Mouse (Mus musculus): ENCODE measurements around the gene Slc4a3. TPM values are rescaled to one million over a fixed set of nuclear protein-coding genes. Genes with fewer than 3 reads are reported as not detected.
A peak's percentile ranks its signal among the peaks of the same experiment; 100 is the strongest.

Gene Slc4a3
- polyA plus RNA-seq, 1 experiment = 19.9 TPM

- TF ChIP-seq POLR2A (IDR thresholded peaks at IDR 0.05; ENCODE audit: low read depth, low read length) = no peak
- no peak for TF ChIP-seq CTCF (IDR thresholded peaks at IDR 0.05; ENCODE audit: borderline replicate concordance, insufficient read depth, low read length)
- H3K27ac ChIP-seq (ENCODE audit: insufficient read depth, low read length) = no peak overlapping the region
- H3K4me1 ChIP-seq (ENCODE audit: control insufficient read depth, insufficient read depth, low read length) = no peaks in the 10 kb centered on the region
- H3K4me3 ChIP-seq (ENCODE audit: insufficient read depth, low read length) = no peak overlapping the region
These were observed 26.5 kb upstream of the Slc4a3 start for GRCm38 (mm10) chr1:75519576-75519975.

- Histone ChIP-seq H3K4me3 (ENCODE audit: insufficient read depth, low read length) (peak within 1 kb of the TSS; percentile 91), H3K27ac (ENCODE audit: insufficient read depth, low read length) (peak within 1 kb of the TSS; percentile 94), H3K4me1 (ENCODE audit: control insufficient read depth, insufficient read depth, low read length) (no peaks in the 10 kb centered on the region)
- TF ChIP-seq CTCF (IDR thresholded peaks at IDR 0.05; ENCODE audit: borderline replicate concordance, insufficient read depth, low read length) (no peak), POLR2A (IDR thresholded peaks at IDR 0.05; ENCODE audit: low read depth, low read length) (peak; percentile 75)
These were observed 24.6 kb upstream of the Slc4a3 start, which contains the start of gene Stk11ip for GRCm38 (mm10) chr1:75521321-75522031. Gene Stk11ip, plus strand, starts transcription at chr1:75521529.

DNA sequence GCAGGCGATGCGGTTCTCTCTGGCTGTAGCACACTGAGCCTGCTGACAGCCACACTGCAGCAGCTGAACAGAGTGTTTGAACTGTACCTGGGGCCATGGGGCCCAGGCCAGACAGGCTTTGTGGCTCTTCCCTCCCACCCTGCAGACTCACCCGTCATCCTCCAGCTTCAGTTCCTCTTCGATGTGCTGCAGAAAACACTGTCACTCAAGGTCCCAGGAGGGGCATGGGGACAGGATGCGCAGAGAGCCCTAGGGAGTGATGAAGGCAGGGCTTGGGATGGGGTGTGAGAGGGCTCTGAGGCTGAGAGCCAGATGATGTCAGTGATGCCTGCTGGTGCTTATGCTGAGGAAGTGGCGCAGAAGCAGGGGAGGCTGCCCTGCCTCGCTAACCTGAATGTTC, 21.4 kb upstream of the Slc4a3 start:
- Histone ChIP-seq H3K27ac (ENCODE audit: insufficient read depth, low read length) (no peak overlapping the region), H3K4me1 (ENCODE audit: control insufficient read depth, insufficient read depth, low read length) (no peaks in the 10 kb centered on the region), H3K4me3 (ENCODE audit: insufficient read depth, low read length) (no peak overlapping the region)
- no peak for TF ChIP-seq CTCF (IDR thresholded peaks at IDR 0.05; ENCODE audit: borderline replicate concordance, insufficient read depth, low read length)
- no peak for TF ChIP-seq POLR2A (IDR thresholded peaks at IDR 0.05; ENCODE audit: low read depth, low read length)

DNA sequence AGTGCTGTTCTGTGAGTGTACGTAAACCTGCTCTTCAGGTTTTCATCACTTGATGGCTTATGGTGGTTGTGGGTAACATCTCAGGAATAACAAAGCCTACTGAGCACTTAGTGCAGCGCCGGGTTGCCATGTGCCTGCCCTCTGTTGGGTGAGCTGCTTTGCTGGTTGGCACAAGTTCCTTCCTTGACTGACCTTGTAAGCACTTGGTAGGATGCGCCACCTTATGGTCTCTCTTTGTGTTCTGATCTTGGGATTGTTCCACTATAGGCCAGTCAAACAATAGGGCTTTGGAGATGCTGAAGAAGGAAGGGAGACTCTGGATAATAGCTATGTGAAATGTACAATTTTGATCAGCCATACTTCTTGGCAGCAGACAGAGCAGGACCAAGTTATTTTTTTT, 15.5 kb upstream of the Slc4a3 start:
- no peak overlapping the region for H3K27ac ChIP-seq (ENCODE audit: insufficient read depth, low read length)
- H3K4me1 ChIP-seq (ENCODE audit: control insufficient read depth, insufficient read depth, low read length) = no peaks in the 10 kb centered on the region
- H3K4me3 ChIP-seq (ENCODE audit: insufficient read depth, low read length) = no peak overlapping the region
- no peak for TF ChIP-seq POLR2A (IDR thresholded peaks at IDR 0.05; ENCODE audit: low read depth, low read length)
- TF ChIP-seq CTCF (IDR thresholded peaks at IDR 0.05; ENCODE audit: borderline replicate concordance, insufficient read depth, low read length) = no peak

DNA sequence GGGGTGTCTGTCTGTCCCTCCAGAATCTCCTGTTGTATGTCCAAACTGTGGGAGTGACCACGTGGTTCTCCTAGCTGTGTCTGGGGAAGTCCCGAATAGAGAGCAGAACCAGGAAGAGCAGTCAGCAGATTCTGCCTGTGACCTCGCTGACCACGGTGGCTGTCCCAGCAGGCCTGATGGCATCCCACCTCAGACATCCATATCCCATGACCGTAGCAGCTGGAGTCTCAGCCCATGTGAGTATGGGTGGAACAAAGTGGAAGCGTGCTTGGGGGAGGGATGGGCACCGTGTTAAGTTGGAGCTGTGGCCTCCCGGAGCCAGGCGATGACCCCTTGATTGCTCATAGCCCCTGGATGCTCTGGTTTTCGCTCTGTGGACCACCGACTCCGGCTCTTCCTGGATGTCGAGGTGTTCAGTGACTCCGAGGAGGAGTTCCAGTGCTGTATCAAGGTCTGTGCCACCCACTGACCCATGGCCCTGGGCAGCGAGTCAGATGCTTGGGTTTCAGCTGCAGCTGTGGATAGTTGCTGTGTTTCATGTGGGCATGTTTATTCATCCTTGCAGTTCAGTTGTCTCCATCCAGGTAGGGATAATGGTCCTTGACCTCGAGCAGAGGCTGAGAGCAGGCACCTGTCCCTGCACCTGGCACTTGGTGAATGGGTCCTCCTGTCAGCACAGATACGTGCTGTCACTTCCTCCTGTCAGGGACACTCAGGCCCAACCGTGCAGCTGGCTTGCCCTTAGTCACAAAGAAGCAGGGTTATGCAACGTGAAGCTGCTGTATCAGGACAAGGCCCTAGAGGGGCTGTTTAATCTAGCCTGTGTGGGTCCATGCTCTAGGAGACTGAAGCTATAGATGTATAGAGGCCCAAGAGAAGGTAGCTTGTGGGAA, 13.5 kb upstream of the Slc4a3 start:
- H3K4me1 ChIP-seq (ENCODE audit: control insufficient read depth, insufficient read depth, low read length) = no peaks in the 10 kb centered on the region
- H3K27ac ChIP-seq (ENCODE audit: insufficient read depth, low read length) = no peak overlapping the region
- H3K4me3 ChIP-seq (ENCODE audit: insufficient read depth, low read length) = no peak overlapping the region
- TF ChIP-seq POLR2A (IDR thresholded peaks at IDR 0.05; ENCODE audit: low read depth, low read length) = no peak
- TF ChIP-seq CTCF (IDR thresholded peaks at IDR 0.05; ENCODE audit: borderline replicate concordance, insufficient read depth, low read length) = no peak

DNA sequence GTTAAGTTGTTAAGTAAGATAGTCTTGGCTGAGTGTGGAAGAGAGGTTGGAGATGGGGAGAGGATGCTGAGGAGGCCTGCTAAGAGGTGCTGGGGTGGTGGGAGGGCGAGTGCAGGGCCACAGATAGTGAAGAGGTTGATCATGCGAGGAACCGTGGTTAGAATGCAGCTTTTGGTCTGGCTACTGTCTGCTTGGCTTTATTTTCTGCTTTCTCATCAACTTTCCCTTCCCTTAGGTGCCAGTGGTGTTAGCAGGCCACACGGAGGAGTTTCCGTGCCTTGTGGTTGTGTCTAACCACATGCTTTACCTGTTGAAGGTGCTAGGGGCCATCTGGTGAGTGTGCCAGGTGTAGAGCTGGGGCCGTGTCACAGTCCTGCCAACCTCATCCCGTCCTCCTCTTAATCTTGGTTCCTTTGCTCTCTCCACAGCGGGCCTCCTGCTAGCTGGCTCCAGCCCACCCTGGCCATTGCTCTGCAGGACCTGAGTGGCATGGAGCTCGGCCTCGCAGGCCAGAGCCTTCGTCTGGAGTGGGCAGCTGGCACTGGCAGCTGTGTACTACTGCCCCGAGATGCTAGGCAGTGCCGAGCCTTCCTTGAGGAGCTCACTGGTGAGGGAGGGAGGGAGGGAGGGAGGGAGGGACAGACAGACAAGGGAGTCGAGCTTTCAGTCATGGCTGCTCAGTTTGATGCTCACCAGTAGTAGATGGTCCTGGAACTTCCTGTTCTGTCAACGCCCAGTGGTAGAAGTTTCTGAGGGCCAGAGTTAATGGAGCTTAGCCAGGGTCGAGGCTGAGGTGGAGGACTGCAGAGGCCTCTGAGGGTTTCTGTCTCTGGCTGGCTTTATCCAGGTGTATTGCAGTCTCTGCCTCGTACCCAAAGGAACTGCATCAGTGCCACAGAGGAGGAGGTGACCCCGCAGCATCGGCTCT, 12.5 kb upstream of the Slc4a3 start:
- Histone ChIP-seq H3K4me1 (ENCODE audit: control insufficient read depth, insufficient read depth, low read length) (no peaks in the 10 kb centered on the region), H3K4me3 (ENCODE audit: insufficient read depth, low read length) (no peak overlapping the region), H3K27ac (ENCODE audit: insufficient read depth, low read length) (no peak overlapping the region)
- TF ChIP-seq CTCF (IDR thresholded peaks at IDR 0.05; ENCODE audit: borderline replicate concordance, insufficient read depth, low read length) = no peak
- no peak for TF ChIP-seq POLR2A (IDR thresholded peaks at IDR 0.05; ENCODE audit: low read depth, low read length)

DNA sequence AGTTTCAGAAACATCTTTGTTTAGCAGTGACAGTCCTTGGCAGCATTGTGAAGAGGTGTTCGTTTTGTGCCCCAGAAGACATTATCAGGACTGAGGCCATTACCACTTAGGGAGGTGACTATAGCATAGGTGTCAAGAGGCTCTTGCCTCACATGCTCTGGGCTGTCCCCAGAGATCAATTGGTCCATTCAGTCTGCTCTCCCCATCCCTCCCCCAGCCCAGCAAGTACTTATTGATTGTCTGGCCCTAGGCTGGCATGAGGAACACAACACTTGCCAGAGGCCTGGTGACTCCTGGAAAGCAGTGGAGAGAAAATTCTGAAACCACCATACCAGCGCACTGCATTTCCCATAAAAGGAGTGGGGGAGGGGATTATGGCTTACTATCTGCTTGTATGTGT, 8.5 kb upstream of the Slc4a3 start:
- Histone ChIP-seq H3K4me1 (ENCODE audit: control insufficient read depth, insufficient read depth, low read length) (no peaks in the 10 kb centered on the region), H3K27ac (ENCODE audit: insufficient read depth, low read length) (no peak overlapping the region), H3K4me3 (ENCODE audit: insufficient read depth, low read length) (no peak overlapping the region)
- TF ChIP-seq CTCF (IDR thresholded peaks at IDR 0.05; ENCODE audit: borderline replicate concordance, insufficient read depth, low read length) (no peak), POLR2A (IDR thresholded peaks at IDR 0.05; ENCODE audit: low read depth, low read length) (no peak)

DNA sequence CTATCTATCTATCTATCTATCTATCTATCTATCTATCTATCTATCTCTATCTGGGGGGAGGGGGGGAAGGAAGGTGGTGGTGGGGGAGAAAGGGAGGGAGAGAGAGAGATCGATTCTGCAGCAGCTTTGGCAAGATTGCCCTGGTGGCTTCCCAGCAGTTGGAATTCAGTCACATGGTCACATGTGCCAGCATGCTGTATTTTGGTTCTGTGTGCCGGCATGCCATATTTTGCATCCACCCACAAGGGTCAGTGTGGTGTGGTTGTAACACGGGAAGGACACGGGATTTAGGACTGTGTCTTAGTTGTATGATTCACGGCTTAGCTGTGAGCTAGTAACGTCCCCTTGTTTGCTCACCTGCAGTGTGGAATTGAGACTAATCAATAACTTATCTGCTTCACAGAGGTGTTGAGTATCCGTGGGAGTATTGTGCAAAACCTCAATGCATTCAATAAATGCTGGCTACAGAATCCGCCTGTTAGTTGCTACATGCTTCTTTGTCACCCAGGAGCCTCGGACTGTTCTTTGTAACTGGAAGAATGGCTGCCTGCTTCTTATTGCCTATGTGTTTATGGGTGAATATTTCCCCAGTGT, 7.4 kb upstream of the Slc4a3 start:
- Histone ChIP-seq H3K4me1 (ENCODE audit: control insufficient read depth, insufficient read depth, low read length) (no peaks in the 10 kb centered on the region), H3K27ac (ENCODE audit: insufficient read depth, low read length) (no peak overlapping the region), H3K4me3 (ENCODE audit: insufficient read depth, low read length) (no peak overlapping the region)
- TF ChIP-seq CTCF (IDR thresholded peaks at IDR 0.05; ENCODE audit: borderline replicate concordance, insufficient read depth, low read length) (no peak), POLR2A (IDR thresholded peaks at IDR 0.05; ENCODE audit: low read depth, low read length) (no peak)

- TF ChIP-seq CTCF (IDR thresholded peaks at IDR 0.05; ENCODE audit: borderline replicate concordance, insufficient read depth, low read length) (no peak), POLR2A (IDR thresholded peaks at IDR 0.05; ENCODE audit: low read depth, low read length) (no peak)
- Histone ChIP-seq H3K4me1 (ENCODE audit: control insufficient read depth, insufficient read depth, low read length) (no peaks in the 10 kb centered on the region), H3K27ac (ENCODE audit: insufficient read depth, low read length) (no peak overlapping the region), H3K4me3 (ENCODE audit: insufficient read depth, low read length) (no peak overlapping the region)
These were observed 4.6 kb upstream of the Slc4a3 start for GRCm38 (mm10) chr1:75541496-75541895.

Data from embryonic fibroblast, embryonic 13.5 days (primary cell).